Mouse (Mus musculus): ENCODE data around the gene Trmu. TPM values are rescaled to one million over a fixed set of nuclear protein-coding genes. Genes with fewer than 3 reads are reported as not detected.

Gene Trmu
- 9.4 and 10.1 TPM in 2 replicates for total RNA-seq (2014; rRNA removed)
- polyA plus RNA-seq (2012; rRNA removed) = 13.9 and 17.0 TPM in 2 replicates

DNA sequence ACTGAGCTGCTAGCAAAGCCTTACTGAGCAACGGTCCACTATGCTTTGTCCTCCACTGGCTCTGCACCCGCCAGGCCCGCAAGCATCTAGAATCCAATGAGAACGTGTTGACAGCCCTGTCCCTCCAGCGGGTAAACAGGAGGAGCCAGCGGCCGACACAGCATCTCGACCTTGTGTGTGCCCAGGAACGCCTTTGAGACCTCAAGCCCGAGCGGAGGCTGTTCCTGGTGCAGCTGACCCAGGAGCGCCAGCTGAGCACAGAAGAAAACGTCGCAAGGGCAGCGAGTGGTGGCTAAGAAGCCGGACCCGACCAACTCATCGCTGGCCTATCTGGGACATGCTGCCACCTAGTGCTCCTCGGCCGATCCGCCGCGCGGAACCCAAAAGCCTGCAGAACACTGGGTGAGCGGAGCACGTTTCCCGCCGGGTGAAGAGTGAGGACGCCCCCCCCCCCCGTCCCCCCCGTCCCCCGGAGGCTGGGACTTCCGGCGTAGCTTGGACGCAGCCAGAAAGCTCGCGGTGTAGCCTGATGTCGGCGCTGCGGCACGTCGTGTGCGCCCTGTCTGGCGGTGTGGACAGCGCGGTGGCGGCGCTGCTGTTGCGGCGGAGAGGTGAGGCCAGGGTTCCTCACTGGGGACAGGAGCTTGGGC is at the start of gene Trmu:
Gene Trmu, plus strand, starts transcription at position 465 of the 650 bp plus-strand sequence.
- Histone ChIP-seq H3K36me3 (ENCODE audit: control insufficient read depth, insufficient read depth, low read length) (no peaks in the 10 kb centered on the region), H3K27ac (replicated peaks; ENCODE audit: insufficient read depth, low read depth, low read length) (peak within 1 kb of the TSS; percentile 58), H3K79me2 (ENCODE audit: control insufficient read depth, insufficient read depth, low read length) (no peaks in the 10 kb centered on the region), H3K4me1 (ENCODE audit: control insufficient read depth, insufficient read depth, low read length) (peaks cover 7% of the 10 kb centered on the region), H3K9ac (ENCODE audit: low read depth, low read length) (peak within 1 kb of the TSS; percentile 84), H3K4me3 (ENCODE audit: insufficient read depth, low read depth, low read length) (peak within 1 kb of the TSS; percentile 72), H3K27me3 (ENCODE audit: control insufficient read depth, insufficient read depth, low read length) (no peaks in the 10 kb centered on the region)
- DNase-seq (ENCODE audit: extremely low read depth, low read depth, low spot score) = peak; percentile 78
- TF ChIP-seq POLR2A (IDR thresholded peaks at IDR 0.05; ENCODE audit: extremely low read depth, insufficient read depth, low read length) = peak; percentile 68
- peak; percentile 80 for TF ChIP-seq CTCF (IDR thresholded peaks at IDR 0.05; ENCODE audit: low read depth, low read length)
- WGBS = 1% methylated on average over 50 of the region's 50 CpGs

- Histone ChIP-seq H3K4me3 (ENCODE audit: insufficient read depth, low read depth, low read length) (no peak overlapping the region), H3K27ac (replicated peaks; ENCODE audit: insufficient read depth, low read depth, low read length) (peak overlapping the region; percentile 33), H3K9ac (ENCODE audit: low read depth, low read length) (no peak overlapping the region), H3K79me2 (ENCODE audit: control insufficient read depth, insufficient read depth, low read length) (no peaks in the 10 kb centered on the region), H3K27me3 (ENCODE audit: control insufficient read depth, insufficient read depth, low read length) (no peaks in the 10 kb centered on the region), H3K4me1 (ENCODE audit: control insufficient read depth, insufficient read depth, low read length) (peaks cover 23% of the 10 kb centered on the region; the same call in 1 of the 2 replicates), H3K36me3 (ENCODE audit: control insufficient read depth, insufficient read depth, low read length) (no peaks in the 10 kb centered on the region)
- WGBS = 54% methylated on average over 5 of the region's 5 CpGs
- DNase-seq (ENCODE audit: extremely low read depth, low read depth, low spot score) = peak; percentile 57
- TF ChIP-seq CTCF (IDR thresholded peaks at IDR 0.05; ENCODE audit: low read depth, low read length) = no peak
- TF ChIP-seq POLR2A (IDR thresholded peaks at IDR 0.05; ENCODE audit: extremely low read depth, insufficient read depth, low read length) = no peak
Measured at GRCm38 (mm10) chr15:85829470-85829869, 49.6 kb upstream of the Trmu start.

GRCm38 (mm10) chr15:85831954-85832590 is 47.0 kb upstream of the Trmu start, which contains the start of gene Ttc38:
Ttc38 (plus strand) TSS chr15:85832306.
- DNase-seq (ENCODE audit: extremely low read depth, low read depth, low spot score) = peak; percentile 91
- Histone ChIP-seq H3K27me3 (ENCODE audit: control insufficient read depth, insufficient read depth, low read length) (no peaks in the 10 kb centered on the region), H3K36me3 (ENCODE audit: control insufficient read depth, insufficient read depth, low read length) (peaks cover 6% of the 10 kb centered on the region; the same call in 1 of the 2 replicates), H3K27ac (replicated peaks; ENCODE audit: insufficient read depth, low read depth, low read length) (peak within 1 kb of the TSS; percentile 86), H3K79me2 (ENCODE audit: control insufficient read depth, insufficient read depth, low read length) (0 out of 2 replicates have a peak, but pooled peaks cover 4% of the 10 kb centered on the region), H3K4me3 (ENCODE audit: insufficient read depth, low read depth, low read length) (peak within 1 kb of the TSS; percentile 65), H3K9ac (ENCODE audit: low read depth, low read length) (peak within 1 kb of the TSS; percentile 75), H3K4me1 (ENCODE audit: control insufficient read depth, insufficient read depth, low read length) (peaks cover 24% of the 10 kb centered on the region; the same call in 1 of the 2 replicates)
- WGBS = 1% methylated on average over 27 of the region's 27 CpGs
- TF ChIP-seq POLR2A (IDR thresholded peaks at IDR 0.05; ENCODE audit: extremely low read depth, insufficient read depth, low read length) = peak; percentile 68; the same call in 1 of the 2 replicates
- no peak for TF ChIP-seq CTCF (IDR thresholded peaks at IDR 0.05; ENCODE audit: low read depth, low read length)

GRCm38 (mm10) chr15:85832599-85832998 is 46.5 kb upstream of the Trmu start:
- Histone ChIP-seq H3K4me3 (ENCODE audit: insufficient read depth, low read depth, low read length) (peak overlapping the region; percentile 65), H3K27me3 (ENCODE audit: control insufficient read depth, insufficient read depth, low read length) (no peaks in the 10 kb centered on the region), H3K9ac (ENCODE audit: low read depth, low read length) (peak overlapping the region; percentile 75), H3K79me2 (ENCODE audit: control insufficient read depth, insufficient read depth, low read length) (0 out of 2 replicates have a peak, but pooled peaks cover 4% of the 10 kb centered on the region), H3K36me3 (ENCODE audit: control insufficient read depth, insufficient read depth, low read length) (peaks cover 6% of the 10 kb centered on the region; the same call in 1 of the 2 replicates), H3K27ac (replicated peaks; ENCODE audit: insufficient read depth, low read depth, low read length) (peak overlapping the region; percentile 86), H3K4me1 (ENCODE audit: control insufficient read depth, insufficient read depth, low read length) (peaks cover 24% of the 10 kb centered on the region; the same call in 1 of the 2 replicates)
- TF ChIP-seq CTCF (IDR thresholded peaks at IDR 0.05; ENCODE audit: low read depth, low read length) (no peak), POLR2A (IDR thresholded peaks at IDR 0.05; ENCODE audit: extremely low read depth, insufficient read depth, low read length) (no peak)
- 11% methylated on average over 8 of the region's 8 CpGs for WGBS
- peak; percentile 81 for DNase-seq (ENCODE audit: extremely low read depth, low read depth, low spot score)

GRCm38 (mm10) chr15:85835335-85835734 is 43.8 kb upstream of the Trmu start:
- peaks cover 12% of the 10 kb centered on the region for H3K36me3 ChIP-seq (ENCODE audit: control insufficient read depth, insufficient read depth, low read length)
- WGBS = 72% methylated on average over 3 of the region's 3 CpGs
- no peaks in the 10 kb centered on the region for H3K27me3 ChIP-seq (ENCODE audit: control insufficient read depth, insufficient read depth, low read length)
- TF ChIP-seq CTCF (IDR thresholded peaks at IDR 0.05; ENCODE audit: low read depth, low read length) = no peak; the same call in 1 of the 2 replicates
- TF ChIP-seq POLR2A (IDR thresholded peaks at IDR 0.05; ENCODE audit: extremely low read depth, insufficient read depth, low read length) = no peak
- H3K4me3 ChIP-seq (ENCODE audit: insufficient read depth, low read depth, low read length) = no peak overlapping the region
- H3K9ac ChIP-seq (ENCODE audit: low read depth, low read length) = no peak overlapping the region
- 0 out of 2 replicates have a peak, but pooled peaks cover 4% of the 10 kb centered on the region for H3K79me2 ChIP-seq (ENCODE audit: control insufficient read depth, insufficient read depth, low read length)
- no peak overlapping the region for H3K27ac ChIP-seq (replicated peaks; ENCODE audit: insufficient read depth, low read depth, low read length)
- DNase-seq (ENCODE audit: extremely low read depth, low read depth, low spot score) = no peak
- peaks cover 9% of the 10 kb centered on the region; the same call in 1 of the 2 replicates for H3K4me1 ChIP-seq (ENCODE audit: control insufficient read depth, insufficient read depth, low read length)

Data from liver, adult 2 months (tissue).